Mouse (Mus musculus) stomach, embryonic 14.5 days (tissue): ENCODE data around the gene Olfr656. TPM values are rescaled to one million over a fixed set of nuclear protein-coding genes. Genes with fewer than 3 reads are reported as not detected.

Experiments
- ATAC-seq: fragments of 200-750 bp; cut with Nextera tagmentation; 2 replicates; pipeline ENCODE4 v1.8.0; 2017; ENCODE audit warnings: low read depth, moderate TSS enrichment; ENCODE audit not compliant: insufficient number of reproducible peaks, insufficient read depth, low FRiP score
- H3K27ac ChIP-seq: fragments of 300-500 bp; sonication (generic); 2 replicates; pipeline ENCODE4 v1.5.1; 2014; ENCODE audit warnings: mild to moderate bottlenecking, low read length, moderate library complexity, mixed read lengths
- H3K27me3 ChIP-seq: fragments of 300-500 bp; sonication (generic); 2 replicates; pipeline ENCODE4 v1.6.1; 2014; ENCODE audit warnings: low read length, control low read depth, mixed read lengths; ENCODE audit not compliant: control insufficient read depth, insufficient read depth
- H3K36me3 ChIP-seq: fragments of 300-500 bp; sonication (generic); 2 replicates; pipeline ENCODE4 v1.6.1; 2014; ENCODE audit warnings: mild to moderate bottlenecking, control low read depth, low read length, moderate library complexity, mixed read lengths; ENCODE audit not compliant: control insufficient read depth, insufficient read depth
- H3K4me1 ChIP-seq: fragments of 300-500 bp; sonication (generic); 2 replicates; pipeline ENCODE4 v1.6.1; 2014; ENCODE audit warnings: low read length, control low read depth, mixed read lengths; ENCODE audit not compliant: control insufficient read depth, insufficient read depth
- H3K4me2 ChIP-seq: fragments of 300-500 bp; sonication (generic); replicated peaks from 2 replicates; pipeline ENCODE4 v1.6.1; 2014; ENCODE audit warnings: low read depth, low read length, control low read depth
- H3K4me3 ChIP-seq: fragments of 300-500 bp; sonication (generic); 2 replicates; pipeline ENCODE4 v1.5.1; 2014; ENCODE audit warnings: low read depth, low read length, control low read depth
- H3K9ac ChIP-seq: fragments of 300-500 bp; sonication (generic); replicated peaks from 2 replicates; pipeline ENCODE4 v1.6.1; 2014; ENCODE audit warnings: low read depth, mild to moderate bottlenecking, control low read depth, low read length, moderate library complexity, mixed read lengths
- H3K9me3 ChIP-seq: fragments of 300-500 bp; sonication (generic); 2 replicates; pipeline ENCODE4 v1.6.1; 2016; ENCODE audit warnings: low read depth, low read length, control low read depth; ENCODE audit not compliant: control insufficient read depth
- WGBS: fragments of 180-500 bp; shearing (Covaris S2); extraction: QIAGEN DNeasy Blood & Tissue Kit; methylation state at CpG from one replicate; pipeline ENCODE4 v1.1.7; 2014; 5-methylcytosine and 5-hydroxymethylcytosine counted together
- polyA plus RNA-seq: library from polyadenylated mRNA; unstranded; fragments of >200 nt; fragmentation: Nextera tagmentation; extraction: Ambion mirVana; gene quantifications from 2 replicates; pipeline ENCODE4 v1.2.1, GENCODE M21; 2014

The Olfr656 gene
- polyA plus RNA-seq, result not detected in 2 replicates

DNA sequence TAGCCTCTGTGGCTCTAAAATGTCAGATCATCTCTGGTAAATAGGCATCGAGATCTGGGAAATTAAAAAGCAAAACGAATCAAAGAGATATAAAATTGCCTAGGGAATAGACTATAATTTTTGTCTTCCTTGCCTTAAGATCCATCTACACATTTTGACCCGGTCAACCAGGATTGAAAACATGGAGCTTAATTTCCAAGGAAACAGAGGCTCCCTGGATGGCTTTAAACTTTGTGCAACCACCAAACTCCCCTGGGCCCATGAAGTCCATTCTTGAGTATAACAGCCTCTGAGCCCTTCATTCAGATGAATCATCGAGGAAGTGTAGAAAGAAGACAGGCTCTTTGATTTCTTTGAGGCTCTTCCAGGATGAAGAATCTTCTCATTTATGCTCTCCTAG lies at the start of gene Olfr656:
Gene Olfr656 (plus strand): TSS at position 301 of the 400 bp plus-strand sequence.
- no peaks in the 10 kb centered on the region for H3K27me3 ChIP-seq
- H3K9me3 ChIP-seq, result no peaks in the 10 kb centered on the region
- no peak within 1 kb of the TSS for H3K27ac ChIP-seq
- H3K4me3 ChIP-seq, result no peak within 1 kb of the TSS
- H3K4me1 ChIP-seq, result no peaks in the 10 kb centered on the region
- no peak for ATAC-seq
- WGBS, result 82% methylated on average over 4 of the region's 4 CpGs
- H3K4me2 ChIP-seq, result no peak within 1 kb of the TSS
- H3K9ac ChIP-seq, result no peak within 1 kb of the TSS
- no peaks in the 10 kb centered on the region for H3K36me3 ChIP-seq

DNA sequence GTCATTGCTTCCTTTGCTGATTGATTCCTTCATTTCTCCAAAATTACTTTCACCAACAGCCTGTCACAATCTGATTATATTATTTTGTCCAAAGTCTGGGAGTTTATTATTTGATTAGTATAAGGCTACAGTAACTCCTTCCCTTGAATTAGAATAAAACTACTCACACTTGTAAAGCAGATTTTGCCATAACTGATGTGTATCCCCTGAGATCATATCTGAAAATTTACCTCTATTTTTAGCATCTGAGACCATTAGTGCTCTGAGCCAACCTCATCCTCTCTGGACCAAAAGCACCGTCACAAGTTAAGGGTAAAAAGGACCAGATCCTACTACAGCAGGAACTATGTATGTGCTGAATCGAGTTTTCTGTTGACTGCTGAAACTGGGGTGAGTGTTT lies 36.7 kb upstream of the Olfr656 start, which contains the start of gene Olfr653:
Gene Olfr653 (plus strand): TSS at position 301 of the 400 bp plus-strand sequence.
- Histone ChIP-seq H3K4me3 (no peak within 1 kb of the TSS), H3K4me2 (no peak within 1 kb of the TSS), H3K9me3 (no peaks in the 10 kb centered on the region), H3K4me1 (no peaks in the 10 kb centered on the region), H3K36me3 (no peaks in the 10 kb centered on the region), H3K9ac (no peak within 1 kb of the TSS), H3K27me3 (no peaks in the 10 kb centered on the region), H3K27ac (no peak within 1 kb of the TSS)
- ATAC-seq, result no peak
- 68% methylated on average over 2 of the region's 2 CpGs for WGBS

DNA sequence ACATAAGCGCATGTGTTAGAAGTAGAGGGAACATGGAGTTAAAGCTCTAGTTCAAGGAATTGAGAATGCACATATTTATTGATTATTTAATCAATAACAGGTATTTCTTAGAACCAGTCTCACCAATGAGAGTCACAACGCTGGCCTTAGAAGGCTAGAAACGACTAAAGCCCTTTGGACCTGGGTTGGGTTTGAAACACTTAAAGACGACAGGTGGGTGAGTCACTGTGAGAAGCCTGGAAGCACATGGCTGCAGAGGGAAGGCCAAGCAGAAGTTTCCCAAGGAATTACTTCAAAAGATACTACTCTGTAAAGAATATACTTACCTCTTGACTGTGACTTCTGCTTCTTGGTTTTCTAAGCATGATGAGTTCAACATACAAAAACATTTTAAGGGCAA lies 32.9 kb upstream of the Olfr656 start:
- no peaks in the 10 kb centered on the region for H3K27me3 ChIP-seq
- 91% methylated on average over 4 of the region's 4 CpGs for WGBS
- H3K9ac ChIP-seq, result no peak overlapping the region
- no peaks in the 10 kb centered on the region for H3K36me3 ChIP-seq
- no peak for ATAC-seq
- H3K27ac ChIP-seq, result no peak overlapping the region
- H3K9me3 ChIP-seq, result no peaks in the 10 kb centered on the region
- no peaks in the 10 kb centered on the region for H3K4me1 ChIP-seq
- H3K4me3 ChIP-seq, result no peak overlapping the region
- H3K4me2 ChIP-seq, result no peak overlapping the region

DNA sequence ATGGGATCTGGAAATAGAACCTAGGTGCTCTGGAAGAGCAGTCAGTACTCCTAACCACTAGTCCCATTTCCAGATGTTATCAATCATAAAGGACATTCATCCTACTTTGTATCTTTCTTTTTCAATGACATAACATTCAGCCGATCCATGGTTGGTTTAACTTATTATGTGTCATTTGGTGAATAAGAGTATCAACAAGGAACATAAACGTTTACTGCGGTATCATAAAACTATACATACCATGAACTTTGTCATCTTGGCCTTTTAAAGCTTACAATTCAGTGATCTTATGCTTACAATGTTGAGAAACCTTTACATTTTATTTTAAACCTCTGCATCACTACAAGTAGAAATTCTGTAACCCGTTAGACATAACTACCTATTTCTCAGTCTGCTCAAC lies 32.3 kb upstream of the Olfr656 start:
- H3K9ac ChIP-seq, result no peak overlapping the region
- no peak overlapping the region for H3K27ac ChIP-seq
- no peaks in the 10 kb centered on the region for H3K27me3 ChIP-seq
- WGBS, result 80% methylated on average over 4 of the region's 4 CpGs
- no peaks in the 10 kb centered on the region for H3K4me1 ChIP-seq
- no peak overlapping the region for H3K4me3 ChIP-seq
- no peaks in the 10 kb centered on the region for H3K36me3 ChIP-seq
- no peak overlapping the region for H3K4me2 ChIP-seq
- ATAC-seq, result no peak
- no peaks in the 10 kb centered on the region for H3K9me3 ChIP-seq

DNA sequence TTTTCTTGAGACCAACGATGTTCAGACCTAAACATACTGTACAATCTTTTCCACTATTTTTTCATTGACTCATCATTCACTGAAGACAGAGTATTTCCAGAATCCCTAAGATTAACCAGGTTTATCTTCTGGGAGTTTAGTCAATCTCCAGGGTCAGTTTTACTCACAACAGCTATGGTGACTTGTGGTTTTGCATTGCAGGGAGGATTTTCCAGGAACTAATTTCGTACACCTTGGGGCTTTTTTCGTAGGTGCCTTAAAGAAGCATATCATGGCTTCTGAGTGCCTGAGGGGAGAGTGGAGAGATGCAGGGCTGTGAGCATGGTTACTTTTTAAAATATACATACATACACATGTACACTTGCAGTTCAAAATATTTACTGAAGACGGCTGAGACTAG lies 27.0 kb upstream of the Olfr656 start, which contains the start of gene Olfr654:
Gene Olfr654 (plus strand): TSS at position 301 of the 400 bp plus-strand sequence.
- no peak within 1 kb of the TSS for H3K4me3 ChIP-seq
- no peak within 1 kb of the TSS for H3K9ac ChIP-seq
- no peak for ATAC-seq
- no peak within 1 kb of the TSS for H3K4me2 ChIP-seq
- no peak within 1 kb of the TSS for H3K27ac ChIP-seq
- WGBS, result 75% methylated on average over 4 of the region's 4 CpGs
- no peaks in the 10 kb centered on the region for H3K27me3 ChIP-seq
- no peaks in the 10 kb centered on the region for H3K36me3 ChIP-seq
- H3K4me1 ChIP-seq, result no peaks in the 10 kb centered on the region
- no peaks in the 10 kb centered on the region for H3K9me3 ChIP-seq

DNA sequence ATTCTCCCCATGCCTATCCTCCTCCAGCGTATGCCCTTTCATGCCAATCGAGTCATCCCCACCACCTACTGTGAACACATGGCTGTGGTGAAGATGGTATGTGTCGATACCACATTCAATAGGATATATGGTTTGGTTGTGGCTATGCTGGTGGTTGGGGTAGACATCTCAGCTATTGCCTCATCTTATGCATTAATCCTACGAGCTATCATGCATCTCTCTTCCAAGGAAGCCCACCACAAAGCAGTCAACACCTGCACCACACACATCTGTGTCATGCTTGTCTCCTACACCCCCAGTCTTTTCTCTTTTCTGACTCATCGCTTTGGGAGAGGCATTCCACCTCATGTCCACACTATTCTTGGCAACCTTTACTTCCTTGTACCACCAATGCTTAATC lies 25.5 kb upstream of the Olfr656 start:
- H3K4me1 ChIP-seq, result no peaks in the 10 kb centered on the region
- no peaks in the 10 kb centered on the region for H3K9me3 ChIP-seq
- no peaks in the 10 kb centered on the region for H3K27me3 ChIP-seq
- 87% methylated on average over 5 of the region's 5 CpGs for WGBS
- H3K4me3 ChIP-seq, result no peak overlapping the region
- H3K4me2 ChIP-seq, result no peak overlapping the region
- H3K27ac ChIP-seq, result no peak overlapping the region
- ATAC-seq, result no peak
- no peak overlapping the region for H3K9ac ChIP-seq
- no peaks in the 10 kb centered on the region for H3K36me3 ChIP-seq

DNA sequence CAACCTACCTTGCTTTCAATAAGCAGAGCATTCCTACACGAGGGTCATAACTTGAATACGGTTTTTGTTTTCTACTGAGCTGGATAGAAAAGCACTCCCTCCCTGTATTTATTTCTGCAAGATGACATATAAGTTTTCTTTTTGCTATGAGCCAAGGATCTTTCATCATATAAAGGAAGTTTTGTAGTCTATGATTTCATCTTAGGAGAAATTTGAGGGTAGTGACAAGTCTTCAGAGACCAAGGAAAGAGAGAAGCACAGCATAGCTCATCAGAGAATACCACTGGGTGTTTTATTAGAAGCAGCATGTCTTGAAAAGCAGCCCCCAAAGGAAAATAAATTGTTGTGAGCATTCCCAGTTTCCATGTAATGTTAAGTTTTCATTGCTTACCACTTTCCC lies 12.1 kb upstream of the Olfr656 start, which contains the start of gene Olfr655:
Gene Olfr655 (minus strand): TSS at position 101 of the 400 bp plus-strand sequence.
- no peak for ATAC-seq
- Histone ChIP-seq H3K4me1 (no peaks in the 10 kb centered on the region), H3K4me3 (no peak within 1 kb of the TSS), H3K9me3 (no peaks in the 10 kb centered on the region), H3K27me3 (no peaks in the 10 kb centered on the region), H3K9ac (no peak within 1 kb of the TSS), H3K27ac (no peak within 1 kb of the TSS), H3K36me3 (no peaks in the 10 kb centered on the region), H3K4me2 (no peak within 1 kb of the TSS)
- 87% methylated on average over 2 of the region's 2 CpGs for WGBS

DNA sequence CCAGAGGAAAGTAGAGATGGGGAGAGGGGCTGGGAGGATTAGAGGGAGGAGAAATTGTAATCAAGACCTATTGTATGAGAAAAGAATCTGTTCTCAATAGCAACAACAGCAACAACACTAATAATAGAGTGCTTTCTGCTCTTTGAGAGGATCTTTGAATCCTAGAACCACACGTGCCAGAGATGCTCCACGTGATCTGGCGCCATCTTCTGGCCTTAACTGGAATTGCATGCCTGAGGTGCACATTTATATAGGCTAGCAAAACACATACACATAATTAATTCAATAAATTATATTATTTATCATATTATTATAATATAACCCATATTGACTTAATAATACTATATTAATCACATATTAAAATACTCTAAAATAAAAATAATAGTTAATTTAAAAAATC lies 10.6 kb upstream of the Olfr656 start:
- 4% methylated on average over 3 of the region's 3 CpGs for WGBS
- no peaks in the 10 kb centered on the region for H3K9me3 ChIP-seq
- H3K4me3 ChIP-seq, result no peak overlapping the region
- no peak for ATAC-seq
- H3K36me3 ChIP-seq, result no peaks in the 10 kb centered on the region
- no peaks in the 10 kb centered on the region for H3K4me1 ChIP-seq
- H3K27me3 ChIP-seq, result no peaks in the 10 kb centered on the region
- no peak overlapping the region for H3K27ac ChIP-seq
- no peak overlapping the region for H3K9ac ChIP-seq
- no peak overlapping the region for H3K4me2 ChIP-seq

DNA sequence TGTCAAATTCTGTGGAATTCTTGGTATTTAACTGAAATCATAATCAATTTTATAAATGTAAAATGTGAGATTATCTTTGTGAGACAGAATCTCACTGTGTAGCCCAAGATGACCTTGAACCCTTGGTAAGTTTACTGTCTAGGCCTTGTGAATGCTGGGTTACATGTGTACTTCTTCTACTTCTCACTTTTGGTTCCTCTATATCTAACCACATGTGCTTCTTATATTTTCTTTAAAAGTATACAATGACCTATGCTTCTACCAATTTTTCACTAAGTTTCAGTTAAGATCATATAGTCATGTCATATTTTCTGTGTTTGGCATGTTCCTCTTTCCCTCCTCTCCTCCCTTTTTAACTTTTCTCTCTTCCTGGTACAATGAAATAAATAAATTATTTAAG lies 9.0 kb upstream of the Olfr656 start:
- Histone ChIP-seq H3K27me3 (no peaks in the 10 kb centered on the region), H3K4me2 (no peak overlapping the region), H3K27ac (no peak overlapping the region), H3K9ac (no peak overlapping the region), H3K4me1 (no peaks in the 10 kb centered on the region), H3K4me3 (no peak overlapping the region), H3K9me3 (no peaks in the 10 kb centered on the region), H3K36me3 (no peaks in the 10 kb centered on the region)
- ATAC-seq, result no peak
